Mouse (Mus musculus): ENCODE data around the gene Lsm12.

The Lsm12 gene

DNA sequence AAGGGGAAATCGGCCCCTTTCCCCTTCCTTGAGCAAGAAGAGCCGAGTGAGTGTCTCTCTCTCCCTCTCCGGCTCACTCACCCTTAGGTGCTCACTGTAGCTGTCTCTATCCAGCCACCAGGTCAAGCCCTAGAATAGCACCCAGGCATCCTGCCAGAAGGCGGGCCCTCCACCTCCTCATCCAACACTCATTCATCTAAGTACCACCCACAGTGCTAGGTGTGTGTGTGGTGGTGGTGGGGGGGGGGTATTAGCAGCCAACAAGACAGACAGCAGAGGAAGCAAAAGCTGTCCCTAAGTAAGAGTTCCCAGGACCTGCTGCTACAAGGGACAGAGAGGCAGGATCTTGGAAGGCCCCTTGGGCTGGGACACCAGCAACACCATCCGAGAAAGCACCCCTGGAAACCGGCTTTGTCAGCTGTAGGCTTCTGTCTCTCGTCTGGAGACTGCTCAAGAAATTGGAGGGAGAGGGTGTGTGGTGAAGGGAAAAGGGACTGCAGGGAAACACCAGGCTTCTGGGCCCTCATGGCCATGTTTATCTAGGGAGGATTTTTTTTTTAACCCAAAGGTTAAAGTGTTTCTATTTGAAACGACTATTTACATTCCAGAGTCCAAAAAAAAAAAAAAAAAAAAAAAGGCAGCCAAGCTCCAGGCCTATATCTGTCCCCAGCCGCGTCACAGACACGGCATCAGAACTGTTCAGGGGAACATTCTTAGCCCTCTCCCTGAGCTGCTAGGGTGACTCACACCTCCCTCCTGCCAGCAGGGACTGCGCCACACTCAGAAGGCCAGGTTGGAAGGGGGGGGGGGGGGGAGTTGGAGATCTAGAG is 31.2 kb upstream of the Lsm12 start:
- peak; percentile 72 to 90 for DNase-seq

DNA sequence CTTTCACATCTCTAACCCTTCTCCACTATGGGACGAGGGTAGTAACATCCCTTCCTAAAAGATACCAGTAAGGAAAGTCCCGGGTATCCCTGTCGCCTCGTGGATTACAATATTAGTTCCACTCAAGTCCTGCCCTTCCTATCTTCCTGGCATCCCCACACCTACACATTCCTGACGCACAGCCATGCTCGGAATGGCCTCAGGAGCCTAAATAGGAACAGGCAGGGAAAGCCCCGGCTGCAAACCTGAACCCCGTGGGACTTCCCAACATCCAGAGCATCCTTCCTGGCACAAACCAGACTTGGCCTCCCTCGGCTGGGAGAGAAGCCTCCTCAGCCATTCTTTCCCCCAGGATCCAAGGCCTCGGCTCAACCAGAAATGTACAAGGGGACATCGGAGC is 30.4 kb upstream of the Lsm12 start:
- DNase-seq = peak in 1 of 2 experiments; percentile 21

DNA sequence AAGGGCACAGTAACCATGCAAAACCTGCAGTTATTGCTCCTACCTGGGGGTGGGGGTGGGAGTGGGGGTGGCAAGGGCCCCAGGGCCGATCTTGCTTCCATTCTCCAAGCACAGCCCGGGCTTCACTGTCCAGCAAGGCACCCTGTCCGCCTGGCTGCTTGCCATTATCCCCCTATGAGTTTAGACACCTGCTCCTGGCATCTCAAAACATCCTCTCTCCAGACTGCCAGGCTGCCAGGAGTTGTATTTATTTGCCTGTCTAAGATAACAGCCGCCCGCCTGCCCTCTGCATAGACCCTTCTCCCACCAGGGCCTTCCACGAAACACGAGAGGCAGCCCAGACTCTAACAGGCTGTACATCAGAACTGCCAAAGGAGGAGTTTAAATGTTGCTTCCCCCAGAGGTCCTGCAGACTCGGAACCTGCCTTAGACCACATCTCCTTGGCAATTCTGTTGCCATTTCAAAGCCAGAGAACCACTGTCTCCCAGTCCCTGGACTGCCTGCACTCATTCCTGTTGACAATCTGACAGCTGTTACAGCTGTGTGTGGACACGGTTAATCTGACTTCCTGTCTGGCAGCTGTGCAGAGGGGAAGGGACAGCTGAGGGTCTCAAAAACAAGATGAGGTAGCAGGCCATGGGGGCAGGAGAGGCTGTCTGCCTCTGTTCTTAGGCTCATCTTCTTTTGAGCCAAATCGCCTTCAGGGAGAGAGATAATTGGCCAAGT is 29.5 kb upstream of the Lsm12 start:
- DNase-seq = peak in 1 of 2 experiments; percentile 57

DNA sequence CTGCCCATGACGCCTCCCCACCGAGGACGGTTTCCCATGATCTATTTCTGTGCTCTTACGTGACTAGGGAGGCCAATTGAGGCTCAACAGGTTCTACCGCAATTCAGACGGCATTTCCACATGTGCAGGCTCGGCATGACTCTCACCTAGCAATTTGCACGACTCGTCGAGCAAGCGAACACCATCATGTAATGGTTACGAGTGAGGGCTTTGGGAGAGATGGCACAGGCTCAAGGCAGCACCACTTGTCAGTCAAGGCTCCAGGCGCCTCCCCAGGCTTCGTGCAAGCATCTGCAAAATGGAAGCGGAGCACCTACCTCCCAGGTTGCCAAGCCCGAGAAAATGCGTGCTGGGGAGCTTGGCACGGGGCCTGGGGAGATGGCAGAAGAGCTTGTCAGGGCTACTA is 26.8 kb upstream of the Lsm12 start:
- DNase-seq = peak in 1 of 2 experiments; percentile 29

DNA sequence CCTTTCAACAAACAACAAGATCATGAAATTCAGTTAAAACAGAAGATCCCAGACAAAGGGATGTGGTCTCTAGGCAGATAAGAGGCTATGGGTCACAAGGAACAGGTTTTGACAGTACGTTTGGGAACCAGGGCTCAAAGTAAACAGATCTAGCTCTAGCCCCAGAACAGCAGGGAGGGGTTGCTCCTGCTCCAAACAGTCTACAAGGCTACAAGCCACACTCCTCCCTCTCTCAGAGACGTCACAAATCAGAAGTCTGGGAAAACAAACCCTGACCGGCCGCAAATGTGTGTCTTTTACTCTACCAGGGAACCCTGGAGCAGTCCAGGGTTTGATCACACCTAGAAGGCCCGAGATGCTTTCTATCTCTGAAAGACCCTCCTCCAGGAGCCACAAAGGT is 25.9 kb upstream of the Lsm12 start:
- no peak for DNase-seq

DNA sequence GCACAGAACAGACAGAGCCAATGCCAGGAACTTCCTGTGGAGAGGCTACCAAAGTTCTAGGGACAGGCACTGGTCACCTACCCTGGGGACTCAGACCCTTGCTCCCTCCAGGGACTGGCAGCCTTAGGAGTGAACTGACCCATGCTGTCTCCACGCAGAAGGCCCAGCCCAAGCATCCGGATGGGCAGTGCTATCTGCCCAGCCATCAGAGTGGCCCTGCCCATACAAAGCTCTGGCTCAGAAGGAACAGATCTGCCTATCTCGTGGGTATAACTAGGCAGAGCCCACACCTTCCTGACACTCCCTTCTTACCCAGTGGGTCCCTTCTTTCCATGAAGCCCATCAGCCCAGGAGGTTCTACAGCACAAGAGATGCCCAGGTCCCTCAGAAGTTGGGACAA is 25.1 kb upstream of the Lsm12 start:
- DNase-seq = peak in 1 of 2 experiments; percentile 49

DNA sequence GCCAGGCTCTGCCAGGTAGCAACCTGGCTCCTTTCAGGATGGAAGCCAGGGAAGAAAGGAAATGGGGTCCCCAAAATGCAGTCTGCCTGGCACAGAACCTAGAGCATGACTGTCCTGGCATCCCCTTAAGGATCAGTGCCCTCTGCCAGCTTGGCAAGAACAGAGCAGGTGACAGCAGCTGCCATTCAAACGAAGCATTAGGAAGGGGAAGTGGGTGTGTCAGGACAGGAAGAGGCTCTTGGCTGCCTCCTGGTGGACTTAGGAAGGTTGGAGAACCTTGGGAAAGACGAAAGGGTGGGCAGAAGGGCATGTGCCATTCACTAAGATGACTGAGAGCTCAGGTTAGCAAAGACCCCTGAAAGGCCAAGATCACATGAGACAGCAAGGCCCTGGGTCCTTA is 24.6 kb upstream of the Lsm12 start:
- DNase-seq = peak; percentile 53 to 69

DNA sequence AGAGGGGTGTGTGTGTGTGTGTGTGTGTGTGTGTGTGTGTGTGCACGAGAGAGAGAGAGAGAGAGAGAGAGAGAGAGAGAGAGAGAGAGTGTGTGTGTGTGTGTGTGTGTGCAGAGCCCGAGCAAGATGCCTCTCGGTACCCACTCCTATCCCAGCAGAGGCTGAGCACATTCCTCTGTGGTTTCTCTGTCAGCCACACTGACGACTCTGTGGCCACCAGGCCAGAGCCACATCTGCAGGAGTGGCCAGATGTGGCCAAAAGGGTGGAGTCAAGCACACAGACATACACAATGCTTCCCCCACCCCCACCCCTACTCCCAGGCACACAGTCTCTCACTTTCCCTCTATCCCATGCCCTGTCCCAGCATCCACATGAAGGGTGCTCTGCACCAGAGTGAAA is 23.8 kb upstream of the Lsm12 start:
- peak in 1 of 2 experiments; percentile 42 for DNase-seq

DNA sequence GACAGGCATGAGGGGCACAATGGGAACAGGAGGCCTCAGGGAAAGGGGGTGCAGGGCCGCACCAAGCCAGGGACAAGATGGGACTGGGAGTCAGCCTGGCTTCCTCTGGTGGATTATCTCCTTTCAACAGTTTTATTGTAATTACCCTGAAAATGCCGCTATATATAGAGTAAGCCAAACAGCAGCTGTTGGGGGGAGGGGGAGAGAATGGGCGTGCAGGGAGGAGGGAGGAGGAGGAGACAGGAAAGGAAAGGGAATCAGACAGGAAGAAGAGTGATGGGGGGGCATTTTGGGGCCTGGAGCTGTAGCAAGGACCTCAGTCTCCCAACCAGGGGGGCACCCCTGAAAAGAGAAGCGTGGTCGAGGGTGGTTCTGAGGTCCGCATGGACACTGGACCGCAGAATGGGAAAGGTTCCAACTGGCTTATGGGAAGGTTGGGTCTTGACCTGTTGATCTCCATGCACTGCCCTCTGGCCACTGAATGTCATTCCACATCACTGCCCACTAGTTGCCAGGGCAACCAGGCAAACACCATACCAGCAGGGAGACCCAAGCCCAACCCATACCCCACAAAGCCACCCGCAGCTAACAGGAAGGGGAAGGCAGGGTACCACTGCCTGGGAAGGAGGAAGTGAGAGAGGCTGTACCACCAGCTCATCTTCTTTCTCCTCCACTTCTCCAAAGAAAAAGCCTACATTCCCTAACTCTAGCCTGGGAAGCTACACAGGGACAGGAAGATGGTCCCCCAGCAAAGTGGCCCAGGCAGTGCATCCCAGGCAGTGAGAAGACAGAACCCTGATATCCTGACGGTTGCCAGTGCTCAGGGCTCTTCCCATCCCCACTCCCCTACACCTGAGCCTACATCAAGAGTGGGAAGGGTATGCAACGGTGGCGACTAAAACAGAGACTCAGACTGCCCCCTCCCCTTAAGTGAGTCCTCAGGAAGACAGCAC is 23.0 kb upstream of the Lsm12 start:
- DNase-seq = peak; percentile 64 to 68

DNA sequence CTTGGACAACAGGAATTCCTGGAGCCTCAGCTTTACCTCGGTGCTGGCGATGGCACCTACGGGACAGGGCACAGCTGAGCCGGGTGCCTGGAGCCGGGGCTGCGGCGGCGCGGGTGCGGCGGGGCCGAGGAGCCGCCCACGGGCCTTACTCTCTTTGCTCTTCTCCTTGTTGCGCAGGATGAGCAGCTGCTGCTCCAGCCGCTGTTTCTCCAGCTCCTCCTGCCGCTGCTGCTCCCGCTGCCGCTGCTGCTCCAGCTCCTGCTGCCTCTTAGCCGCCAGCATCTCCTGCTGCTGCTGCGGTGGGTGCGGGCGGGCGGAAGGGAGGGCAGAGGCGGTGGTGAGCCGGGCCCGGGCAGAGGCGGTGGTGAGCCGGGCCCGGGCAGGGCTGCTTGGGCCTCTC is 21.4 kb upstream of the Lsm12 start:
- DNase-seq = peak in 1 of 2 experiments; percentile 25

DNA sequence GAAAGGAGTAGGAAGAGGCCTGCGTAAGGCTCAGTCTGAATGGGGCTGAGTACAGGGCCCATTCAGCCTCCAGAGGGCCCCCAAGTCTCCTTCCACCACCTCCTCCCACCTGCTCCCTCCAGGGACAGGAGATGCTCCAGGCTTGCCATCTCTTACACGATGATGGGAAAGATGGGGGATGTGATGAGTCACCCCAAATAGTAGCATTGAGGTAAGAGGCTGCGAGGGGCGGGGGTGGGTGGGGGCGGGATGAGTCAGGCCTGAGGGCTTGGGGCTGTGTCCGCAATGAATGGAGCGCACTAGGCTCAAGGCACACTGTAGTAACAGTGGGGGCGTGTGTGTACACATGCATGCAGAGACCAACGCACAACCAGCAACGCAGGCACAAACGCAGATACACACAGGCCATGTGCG is 16.3 kb upstream of the Lsm12 start:
- no peak for DNase-seq

DNA sequence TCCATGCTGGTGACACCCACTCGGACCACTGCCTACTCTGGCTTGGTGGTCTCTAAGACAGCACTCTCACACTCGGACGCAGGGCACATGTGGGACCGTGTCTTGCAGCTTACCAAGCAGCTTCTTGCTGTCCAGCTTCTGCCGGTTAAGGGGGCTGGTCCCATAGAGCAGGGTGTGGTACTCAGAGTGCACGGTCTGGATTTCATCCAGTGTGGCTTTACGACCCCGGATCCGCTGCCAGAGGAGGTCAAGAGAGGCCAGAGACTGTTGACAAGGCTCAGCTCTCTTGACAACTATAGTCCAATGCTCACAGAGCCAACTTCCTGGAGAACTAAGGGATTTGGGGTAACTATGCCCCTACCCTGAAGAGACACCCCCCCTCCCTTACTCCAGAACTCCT is 14.8 kb upstream of the Lsm12 start:
- DNase-seq = peak in 1 of 2 experiments; percentile 42

DNA sequence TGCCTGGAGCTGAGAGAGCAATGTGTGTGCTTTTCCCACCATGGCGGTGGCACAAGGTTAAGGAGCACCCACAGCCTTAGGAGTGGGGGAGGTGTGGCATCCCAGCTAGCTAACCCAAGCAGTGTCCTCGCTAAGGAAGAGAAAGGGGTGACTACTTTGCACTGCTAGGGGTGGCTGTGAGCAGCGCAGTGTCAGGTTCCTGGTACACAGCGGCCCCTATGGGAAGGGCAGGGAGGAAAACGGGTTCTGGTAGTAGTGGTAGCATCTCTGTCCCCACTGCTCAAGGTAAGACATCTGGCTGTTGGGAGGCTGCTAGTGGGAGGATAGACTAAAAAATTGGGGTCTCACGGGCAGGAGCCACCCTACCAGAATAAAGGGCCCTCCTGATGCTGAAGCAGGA is 13.1 kb upstream of the Lsm12 start:
- DNase-seq = no peak

DNA sequence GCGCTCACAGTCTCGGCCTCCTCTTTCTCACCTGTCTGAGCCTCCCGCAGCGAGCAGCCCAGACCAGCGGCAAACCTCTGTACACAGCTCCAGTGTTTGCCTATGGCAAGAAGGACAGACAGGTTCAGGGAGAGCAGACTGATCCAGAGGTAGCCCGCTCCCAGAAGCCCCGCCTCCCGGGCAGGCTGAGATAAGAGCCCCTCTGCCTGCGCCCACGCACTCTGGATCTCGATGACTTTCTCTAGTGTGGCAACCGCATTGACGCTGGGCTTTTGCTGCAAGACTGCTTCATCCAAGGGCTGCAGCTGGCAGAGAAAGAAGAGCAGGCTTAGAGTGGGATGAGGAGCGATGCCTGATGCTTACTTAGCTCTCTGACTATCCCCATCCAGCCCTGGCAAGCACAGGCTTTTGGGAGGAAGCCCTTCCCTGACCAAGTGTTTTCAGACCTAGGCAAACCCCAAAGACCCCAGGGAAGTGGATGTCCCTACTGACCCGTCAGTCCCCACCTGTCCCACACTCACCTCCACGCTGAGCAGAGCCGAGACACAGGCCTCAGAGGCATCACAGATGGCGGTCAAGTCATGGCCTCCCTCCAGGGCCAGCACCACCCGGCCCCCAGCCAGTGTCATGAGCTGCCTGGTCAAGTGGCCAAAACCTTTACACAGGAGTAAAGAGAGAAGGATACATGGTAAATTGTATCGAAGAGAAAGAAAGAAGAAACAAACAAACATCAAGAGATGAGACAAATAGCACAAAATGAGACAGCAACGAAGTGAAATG is 11.1 kb upstream of the Lsm12 start:
- peak in 1 of 2 experiments; percentile 26 for DNase-seq

DNA sequence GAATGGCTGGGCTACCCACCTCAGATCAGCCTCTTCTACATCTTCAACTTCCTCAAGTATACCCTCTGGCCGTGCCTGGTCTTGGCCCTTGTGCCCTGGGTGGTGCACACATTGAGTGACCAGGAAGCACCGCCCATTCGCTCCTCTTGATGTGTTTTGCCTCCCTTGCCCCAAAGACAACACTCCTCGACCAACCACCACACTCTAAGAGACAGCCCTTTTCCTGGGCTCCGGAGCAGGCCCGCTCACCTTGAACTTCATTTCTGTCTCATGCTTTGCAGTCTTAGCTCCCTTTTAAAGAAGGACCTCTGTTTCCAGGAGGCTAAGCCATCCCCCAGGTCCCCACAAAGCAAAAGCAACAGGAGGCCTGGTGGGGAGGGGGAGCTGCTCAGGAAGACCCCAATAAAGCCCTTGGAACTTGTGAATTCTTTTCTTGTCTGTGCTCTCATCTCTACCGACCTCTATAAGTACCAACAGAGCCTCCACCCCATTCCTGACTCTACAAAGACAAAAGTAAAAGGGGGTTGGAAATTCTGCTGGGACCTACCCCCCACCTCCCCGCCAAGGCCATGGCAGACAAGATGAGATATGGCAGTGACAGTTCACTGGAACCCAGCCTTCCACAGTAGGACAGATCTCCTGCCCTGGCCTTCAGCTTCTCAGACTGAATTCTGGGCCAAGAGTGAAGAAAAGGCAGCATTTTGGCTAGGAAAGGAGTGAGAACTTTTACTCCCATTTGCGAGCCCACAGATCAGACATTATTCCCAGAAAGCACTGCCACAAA is 8.8 kb upstream of the Lsm12 start:
- DNase-seq = no peak

DNA sequence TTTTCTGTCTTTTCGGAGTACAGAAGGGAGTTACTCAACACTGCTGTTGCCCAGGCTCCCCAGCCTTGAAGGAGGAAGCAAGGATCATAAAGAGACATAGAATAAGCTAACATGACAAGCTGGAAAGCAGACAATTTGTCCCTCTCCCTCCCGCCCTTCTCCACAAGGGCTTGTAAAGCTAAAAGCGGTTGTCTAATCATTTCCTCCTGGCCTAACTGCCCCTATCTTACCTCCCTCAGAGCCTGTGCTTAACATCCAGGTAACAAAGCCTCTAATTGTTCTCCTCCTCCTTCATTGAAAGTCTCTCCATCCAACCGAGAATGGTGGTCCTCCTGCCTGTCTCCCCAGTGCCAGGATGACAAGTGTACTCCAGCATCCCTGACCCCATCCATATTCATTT is 5.8 kb upstream of the Lsm12 start:
- DNase-seq = no peak

DNA sequence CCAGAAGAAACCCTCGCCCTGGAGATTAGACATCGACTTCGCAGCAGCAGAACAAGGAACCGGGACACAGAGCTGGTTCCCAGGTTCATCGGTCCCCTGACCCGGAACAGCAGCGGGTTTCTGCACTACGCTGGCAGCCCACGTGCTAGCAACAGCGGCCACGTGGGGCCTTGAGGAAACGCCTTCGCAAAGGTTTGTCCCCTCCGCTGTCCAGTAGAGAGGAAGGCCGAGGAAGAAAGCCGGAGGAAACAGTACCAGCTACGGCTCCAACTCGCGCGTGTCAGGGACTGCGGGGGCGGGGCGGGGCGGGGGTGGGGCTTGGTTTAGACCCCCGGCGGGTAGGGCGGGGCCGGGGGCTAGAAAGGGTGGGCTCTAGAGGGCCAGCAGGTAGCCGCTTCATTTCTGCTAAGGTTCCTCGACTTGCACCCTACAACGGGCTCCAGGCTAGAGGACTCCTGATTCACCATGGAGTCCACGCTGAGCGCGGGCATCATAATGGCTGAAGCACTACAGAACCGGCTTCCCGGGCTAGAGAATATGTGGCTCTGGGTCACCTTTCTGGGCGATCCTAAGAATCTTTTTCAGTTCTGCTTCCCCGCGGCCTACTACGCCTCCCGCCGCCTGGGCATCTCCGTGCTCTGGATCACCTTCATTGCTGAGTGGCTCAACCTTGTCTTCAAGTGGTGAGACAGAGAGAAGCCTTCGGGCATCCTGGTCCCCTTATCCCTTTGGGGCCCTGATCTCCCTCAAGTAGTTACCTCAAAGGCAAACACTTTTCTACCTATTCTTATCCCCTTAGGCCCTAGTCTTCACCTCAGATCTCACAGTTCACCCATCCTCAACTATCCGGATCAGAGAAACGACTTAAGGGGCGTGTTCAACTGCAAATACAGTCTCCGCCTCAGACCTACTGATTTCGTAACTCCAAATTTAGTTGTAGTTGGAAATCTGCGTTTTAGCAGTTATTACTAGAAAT is 4.7 kb upstream of the Lsm12 start, which contains the start of gene G6pc3:
Gene G6pc3, plus strand, starts transcription at position 160 of the 976 bp plus-strand sequence.
- peak; percentile 93 for DNase-seq

DNA sequence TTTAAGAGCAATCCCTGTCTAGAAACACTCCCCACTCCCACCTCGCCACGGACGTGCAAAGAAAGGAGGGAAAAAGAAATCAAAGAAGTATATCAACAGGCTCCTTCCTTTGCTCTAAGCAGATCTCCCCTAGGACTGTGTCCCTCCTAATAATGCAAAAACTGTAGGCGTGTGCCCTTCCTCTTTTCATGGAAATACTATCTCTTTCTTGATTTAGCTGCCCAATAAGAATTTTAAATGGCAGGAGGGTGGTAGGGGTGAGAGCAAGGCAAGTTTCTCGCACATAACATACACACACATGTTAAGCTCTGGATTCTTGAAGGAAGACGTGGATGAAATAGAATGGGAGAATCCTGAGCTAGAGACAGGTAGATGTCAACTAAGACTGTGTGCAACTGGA is 3.9 kb upstream of the Lsm12 start:
- DNase-seq = no peak

DNA sequence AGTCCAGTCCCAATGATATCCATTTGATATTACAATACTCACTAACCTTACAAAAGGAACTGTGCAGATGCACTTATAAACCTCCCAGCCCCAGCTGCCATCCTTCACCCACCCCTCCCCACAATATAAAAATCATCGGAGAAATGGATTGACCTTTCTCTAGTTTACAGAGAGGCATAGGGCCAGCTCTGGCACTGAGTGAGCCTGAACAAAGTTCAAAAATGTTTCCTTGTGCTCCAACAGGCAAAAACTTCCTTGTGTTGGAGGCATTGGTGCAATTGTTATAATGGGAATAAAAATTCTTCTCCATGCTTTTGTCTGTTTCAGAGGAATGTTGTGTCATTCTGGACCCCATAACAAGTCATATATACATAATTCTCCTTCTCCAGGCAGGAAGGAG is 1.1 kb upstream of the Lsm12 start:
- DNase-seq = no peak

DNA sequence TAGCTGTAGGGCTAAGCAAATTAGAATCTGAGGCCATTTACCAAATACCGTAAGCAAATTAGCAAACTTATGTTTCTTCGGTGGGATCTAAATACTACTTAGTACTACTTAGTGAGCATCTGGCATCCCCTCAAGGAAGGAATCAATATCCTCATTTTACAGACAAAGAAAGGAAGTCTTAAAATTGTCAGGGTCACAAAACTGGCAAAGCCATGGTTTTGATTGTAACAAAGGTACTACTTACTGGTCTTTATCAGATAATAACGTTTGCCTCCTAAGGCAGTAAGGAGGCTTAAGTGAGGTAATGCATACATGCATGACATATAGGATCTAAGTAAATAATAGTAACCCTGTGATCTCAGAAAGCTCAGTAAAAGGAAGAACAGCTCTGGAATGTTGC is 581 bp upstream of the Lsm12 start:
- no peak for DNase-seq
